Mouse (Mus musculus) liver, postnatal 0 days (tissue): Measurements from ENCODE around the gene Surf1. TPM values are rescaled to one million over a fixed set of nuclear protein-coding genes. Genes with fewer than 3 reads are reported as not detected.

Source experiments
- ATAC-seq: fragments of 200-750 bp; cut with Nextera tagmentation; 2 replicates; pipeline ENCODE4 v1.8.0; 2017; ENCODE audit warnings: mild to moderate bottlenecking, moderate library complexity
- DNase-seq: peaks from one replicate; pipeline ENCODE4 v3.0.0-alpha.2; 2016
- H3K27ac ChIP-seq: fragments of 300-500 bp; sonication (generic); 2 replicates; pipeline ENCODE4 v1.5.1; 2014; ENCODE audit warnings: antibody characterized with exemption, moderate library complexity, mild to moderate bottlenecking, low read depth
- H3K27me3 ChIP-seq: fragments of 300-500 bp; sonication (generic); 2 replicates; pipeline ENCODE4 v1.6.1; 2014; ENCODE audit warnings: low read length, control low read depth, mixed read lengths; ENCODE audit not compliant: insufficient read depth
- H3K36me3 ChIP-seq: fragments of 300-500 bp; sonication (generic); replicated peaks from 2 replicates; pipeline ENCODE4 v1.6.1; 2014; ENCODE audit warnings: mild to moderate bottlenecking, control low read depth, low read length, moderate library complexity, mixed read lengths; ENCODE audit not compliant: insufficient read depth
- H3K4me1 ChIP-seq: fragments of 300-500 bp; sonication (generic); 2 replicates; pipeline ENCODE4 v1.6.1; 2014; ENCODE audit warnings: antibody characterized with exemption, mild to moderate bottlenecking, control low read depth; ENCODE audit not compliant: insufficient read depth
- H3K4me2 ChIP-seq: fragments of 300-500 bp; sonication (generic); 2 replicates; pipeline ENCODE4 v1.6.1; 2014; ENCODE audit warnings: low read depth, mild to moderate bottlenecking, low read length, moderate library complexity, mixed read lengths
- H3K4me3 ChIP-seq: fragments of 300-500 bp; sonication (generic); 2 replicates; pipeline ENCODE4 v1.5.1; 2014; ENCODE audit warnings: low read depth, low read length
- H3K9ac ChIP-seq: fragments of 300-500 bp; sonication (generic); replicated peaks from 2 replicates; pipeline ENCODE4 v1.6.1; 2014; ENCODE audit warnings: mild to moderate bottlenecking, moderate library complexity
- H3K9me3 ChIP-seq: fragments of 300-500 bp; sonication (generic); 2 replicates; pipeline ENCODE4 v1.6.1; 2016; ENCODE audit warnings: mild to moderate bottlenecking, control low read depth, low read length, mixed read lengths
- CTCF ChIP-seq: sonication (generic); IDR thresholded peaks from 2 replicates; pipeline ENCODE4 v1.5.1; 2016; ENCODE audit warnings: antibody characterized with exemption, low read depth
- EP300 ChIP-seq: IDR thresholded peaks from 2 replicates; pipeline ENCODE4 v1.6.1; 2016; ENCODE audit warnings: antibody characterized with exemption, low read depth, mild to moderate bottlenecking
- WGBS: fragments of 180-500 bp; shearing (Covaris S2); extraction: QIAGEN DNeasy Blood & Tissue Kit; methylation state at CpG from one replicate; pipeline ENCODE4 v1.1.7; 2014; ENCODE audit not compliant: insufficient replicate concordance; 5-methylcytosine and 5-hydroxymethylcytosine counted together
- polyA plus RNA-seq: library from polyadenylated mRNA; unstranded; fragments of >200 nt; fragmentation: Nextera tagmentation; extraction: Ambion mirVana; gene quantifications from 2 replicates; pipeline ENCODE4 v1.2.1, GENCODE M21; 2015

Gene Surf1
- polyA plus RNA-seq, 1 experiment from 2014 or later = 29.8 TPM

GRCm38 (mm10) chr2:26909387-26909784 lies 6.9 kb downstream of the Surf1 start:
- no peak for ATAC-seq
- peaks cover 18% of the 10 kb centered on the region for H3K4me1 ChIP-seq
- H3K4me2 ChIP-seq = peak overlapping the region; percentile 75
- H3K27ac ChIP-seq = peak overlapping the region; percentile 95
- H3K36me3 ChIP-seq = peaks cover 56% of the 10 kb centered on the region
- H3K4me3 ChIP-seq = peak overlapping the region; percentile 69
- H3K9me3 ChIP-seq = no peaks in the 10 kb centered on the region
- no peaks in the 10 kb centered on the region for H3K27me3 ChIP-seq
- no peak for TF ChIP-seq EP300
- TF ChIP-seq CTCF = peak; percentile 28; the same call in 1 of the 2 replicates
- no peak for DNase-seq
- peak overlapping the region; percentile 79 for H3K9ac ChIP-seq

DNA sequence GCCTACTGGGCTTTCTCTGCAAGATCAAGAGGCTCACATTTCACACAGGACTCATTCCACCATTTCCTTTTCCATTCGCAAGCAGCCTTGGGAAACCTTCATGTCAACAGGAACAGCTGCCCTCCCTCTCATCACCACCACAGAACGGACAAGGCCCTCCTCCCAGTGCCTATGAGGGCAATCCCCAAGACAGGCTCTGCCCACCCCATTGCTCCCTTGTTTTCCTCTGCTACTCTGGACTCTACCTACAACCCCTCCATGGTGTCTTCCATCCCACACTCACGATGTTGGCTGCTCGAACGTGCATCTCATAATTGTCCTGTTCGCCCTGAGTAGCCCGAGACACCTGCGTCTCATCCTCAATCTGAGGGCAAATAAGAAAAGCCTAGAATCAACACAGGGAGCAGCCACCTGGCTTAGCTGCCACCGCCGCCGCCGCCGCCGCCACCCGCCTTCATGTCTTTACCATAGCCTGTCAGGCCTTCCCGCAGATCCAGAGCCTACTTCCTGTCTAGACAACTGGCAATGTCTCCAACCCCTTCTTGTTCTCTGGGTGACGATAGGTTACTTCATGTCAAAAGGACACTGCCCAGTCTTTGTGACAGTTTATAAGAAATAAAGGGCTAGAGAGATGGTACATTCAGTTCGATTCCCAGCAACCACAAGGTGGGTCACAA lies 7.5 kb downstream of the Surf1 start:
- H3K36me3 ChIP-seq = peaks cover 51% of the 10 kb centered on the region
- TF ChIP-seq EP300 (no peak), CTCF (no peak)
- peak overlapping the region; percentile 69 for H3K4me3 ChIP-seq
- peak overlapping the region; percentile 79 for H3K9ac ChIP-seq
- DNase-seq (no peak), ATAC-seq (no peak)
- peak overlapping the region; percentile 95; the same call in 1 of the 2 replicates for H3K27ac ChIP-seq
- H3K4me1 ChIP-seq = peaks cover 20% of the 10 kb centered on the region
- no peaks in the 10 kb centered on the region for H3K9me3 ChIP-seq
- no peaks in the 10 kb centered on the region for H3K27me3 ChIP-seq
- WGBS = 70% methylated on average over 18 of the region's 18 CpGs
- peak overlapping the region; percentile 75 for H3K4me2 ChIP-seq

GRCm38 (mm10) chr2:26907109-26907508 lies 9.2 kb downstream of the Surf1 start:
- 51% methylated on average over 4 of the region's 4 CpGs for WGBS
- Histone ChIP-seq H3K36me3 (peaks cover 34% of the 10 kb centered on the region), H3K9me3 (no peaks in the 10 kb centered on the region), H3K4me2 (no peak overlapping the region), H3K4me3 (no peak overlapping the region), H3K27ac (no peak overlapping the region), H3K27me3 (no peaks in the 10 kb centered on the region), H3K4me1 (peaks cover 25% of the 10 kb centered on the region), H3K9ac (no peak overlapping the region)
- TF ChIP-seq CTCF = peak; percentile 87
- TF ChIP-seq EP300 = no peak
- no peak for ATAC-seq
- peak; percentile 72 for DNase-seq

GRCm38 (mm10) chr2:26906431-26906830 lies 9.9 kb downstream of the Surf1 start:
- WGBS = 84% methylated on average over 3 of the region's 3 CpGs
- DNase-seq (no peak), ATAC-seq (no peak)
- no peak overlapping the region for H3K4me3 ChIP-seq
- no peak overlapping the region for H3K27ac ChIP-seq
- TF ChIP-seq CTCF (no peak), EP300 (no peak)
- H3K9ac ChIP-seq = no peak overlapping the region
- no peaks in the 10 kb centered on the region for H3K9me3 ChIP-seq
- H3K36me3 ChIP-seq = peaks cover 28% of the 10 kb centered on the region
- peaks cover 25% of the 10 kb centered on the region for H3K4me1 ChIP-seq
- no peak overlapping the region for H3K4me2 ChIP-seq
- H3K27me3 ChIP-seq = no peaks in the 10 kb centered on the region

DNA sequence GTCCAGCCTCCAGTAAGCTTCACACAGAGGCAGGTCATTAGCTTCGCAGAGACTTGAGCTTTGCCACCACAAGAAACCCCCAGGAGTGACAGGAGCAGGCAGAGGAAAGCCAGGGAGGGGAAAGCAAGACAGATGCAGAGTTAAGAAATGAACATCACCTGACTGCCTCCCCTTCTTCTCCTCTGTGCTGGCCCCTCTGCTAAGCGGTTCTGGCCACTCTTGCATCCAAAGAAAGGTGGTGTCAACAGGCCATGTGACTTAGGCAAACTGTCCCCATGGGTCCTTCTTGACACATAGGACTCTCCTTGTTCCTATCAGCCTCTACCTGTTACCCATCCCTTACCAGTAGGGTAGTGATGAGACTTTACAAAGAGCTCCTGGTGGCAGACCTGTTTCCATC lies 10.4 kb downstream of the Surf1 start:
- H3K36me3 ChIP-seq = peaks cover 27% of the 10 kb centered on the region
- no peaks in the 10 kb centered on the region for H3K27me3 ChIP-seq
- no peaks in the 10 kb centered on the region for H3K9me3 ChIP-seq
- H3K27ac ChIP-seq = no peak overlapping the region
- TF ChIP-seq EP300 (no peak), CTCF (no peak)
- ATAC-seq (no peak), DNase-seq (no peak)
- 85% methylated on average over 2 of the region's 2 CpGs for WGBS
- no peak overlapping the region for H3K4me3 ChIP-seq
- H3K4me1 ChIP-seq = peaks cover 29% of the 10 kb centered on the region
- H3K4me2 ChIP-seq = no peak overlapping the region
- H3K9ac ChIP-seq = no peak overlapping the region

DNA sequence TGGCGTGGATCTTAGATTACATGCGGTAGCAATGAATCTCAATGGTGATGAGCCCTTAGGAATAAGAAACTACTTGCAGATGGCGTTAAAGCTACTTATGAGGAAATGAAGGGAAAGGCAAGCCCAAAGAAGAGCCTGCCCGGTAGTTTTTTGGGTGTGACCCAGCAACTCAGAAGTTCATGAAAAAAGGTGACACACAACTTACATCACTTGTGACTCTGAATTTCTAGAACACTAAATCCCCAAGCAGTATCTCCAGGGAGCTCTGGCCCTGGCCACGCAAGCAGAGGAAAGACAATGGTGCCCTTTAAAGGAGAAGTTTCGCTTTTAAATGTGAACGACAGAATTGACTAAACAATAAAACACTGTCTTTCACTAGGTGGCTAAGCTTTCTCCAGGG lies 13.0 kb downstream of the Surf1 start:
- H3K9me3 ChIP-seq = no peaks in the 10 kb centered on the region
- peak overlapping the region; percentile 82 for H3K4me2 ChIP-seq
- H3K27me3 ChIP-seq = no peaks in the 10 kb centered on the region
- peaks cover 22% of the 10 kb centered on the region for H3K4me1 ChIP-seq
- H3K36me3 ChIP-seq = peaks cover 42% of the 10 kb centered on the region
- peak overlapping the region; percentile 77 for H3K9ac ChIP-seq
- peak overlapping the region; percentile 78 for H3K4me3 ChIP-seq
- H3K27ac ChIP-seq = peak overlapping the region; percentile 87
- TF ChIP-seq CTCF = no peak
- TF ChIP-seq EP300 = no peak
- 10% methylated on average over 7 of the region's 7 CpGs for WGBS
- no peak for ATAC-seq
- DNase-seq = no peak
